Mouse (Mus musculus) heart, embryonic 12.5 days (tissue): ENCODE results near the gene Olfr47. TPM values are rescaled to one million over a fixed set of nuclear protein-coding genes. Genes with fewer than 3 reads are reported as not detected.
"Not testable (repeated sequence)": the region's sequence is repeated elsewhere in the genome, so short reads cannot be mapped to it uniquely, and the experiment has no call there.

Experiments
- ATAC-seq: fragments of 200-750 bp; cut with Nextera tagmentation; 2 replicates; pipeline ENCODE4 v1.8.0; 2017; ENCODE audit warnings: moderate TSS enrichment, moderate library complexity; ENCODE audit not compliant: insufficient number of reproducible peaks, low FRiP score
- H3K27ac ChIP-seq: fragments of 300-500 bp; sonication (generic); 2 replicates; pipeline ENCODE4 v1.5.1; 2016; ENCODE audit warnings: mild to moderate bottlenecking, moderate library complexity; ENCODE audit not compliant: poor library complexity, severe bottlenecking
- H3K27me3 ChIP-seq: fragments of 300-500 bp; sonication (generic); replicated peaks from 2 replicates; pipeline ENCODE4 v1.6.1; 2016; ENCODE audit warnings: mild to moderate bottlenecking, moderate library complexity
- H3K36me3 ChIP-seq: fragments of 300-500 bp; sonication (generic); 2 replicates; pipeline ENCODE4 v1.6.1; 2016; ENCODE audit warnings: mild to moderate bottlenecking, moderate library complexity
- H3K4me1 ChIP-seq: fragments of 300-500 bp; sonication (generic); replicated peaks from 2 replicates; pipeline ENCODE4 v1.6.1; 2016; ENCODE audit warnings: mild to moderate bottlenecking
- H3K4me2 ChIP-seq: fragments of 300-500 bp; sonication (generic); 2 replicates; pipeline ENCODE4 v1.6.1; 2016; ENCODE audit warnings: mild to moderate bottlenecking, moderate library complexity
- H3K4me3 ChIP-seq: fragments of 300-500 bp; sonication (generic); 2 replicates; pipeline ENCODE4 v1.5.1; 2016; ENCODE audit warnings: mild to moderate bottlenecking
- H3K9ac ChIP-seq: fragments of 300-500 bp; sonication (generic); 2 replicates; pipeline ENCODE4 v1.6.1; 2016; ENCODE audit warnings: mild to moderate bottlenecking, moderate library complexity
- H3K9me3 ChIP-seq: fragments of 300-500 bp; sonication (generic); replicated peaks from 2 replicates; pipeline ENCODE4 v1.6.1; 2016; ENCODE audit warnings: mild to moderate bottlenecking, moderate library complexity
- WGBS: fragments of 180-500 bp; shearing (Covaris S2); methylation state at CpG from one replicate; pipeline ENCODE4 v1.1.7; 2016; 5-methylcytosine and 5-hydroxymethylcytosine counted together
- polyA plus RNA-seq: library from polyadenylated mRNA; unstranded; fragments of >200 nt; fragmentation: Nextera tagmentation; extraction: Ambion mirVana; gene quantifications from 2 replicates; pipeline ENCODE4 v1.2.1, GENCODE M21; 2016

Gene Olfr47
- not detected in 2 replicates for polyA plus RNA-seq

GRCm38 (mm10) chr6:43231255-43231654, at the start of gene Olfr47:
Gene Olfr47 (plus strand): TSS chr6:43231529.
- H3K9ac ChIP-seq, H3K9me3 ChIP-seq, ATAC-seq, H3K27ac ChIP-seq, H3K4me2 ChIP-seq, H3K27me3 ChIP-seq, H3K36me3 ChIP-seq, H3K4me3 ChIP-seq, H3K4me1 ChIP-seq: not testable (repeated sequence)
- 75% methylated on average over 1 of the region's 1 CpGs for WGBS

- no peak overlapping the region for H3K9ac ChIP-seq
- no peaks in the 10 kb centered on the region for H3K27me3 ChIP-seq
- no peaks in the 10 kb centered on the region for H3K36me3 ChIP-seq
- no peak overlapping the region for H3K4me3 ChIP-seq
- no peak overlapping the region for H3K27ac ChIP-seq
- 81% methylated on average over 3 of the region's 3 CpGs for WGBS
- no peaks in the 10 kb centered on the region for H3K9me3 ChIP-seq
- ATAC-seq: no peak
- H3K4me1 ChIP-seq: no peaks in the 10 kb centered on the region
- no peak overlapping the region for H3K4me2 ChIP-seq
Measured at GRCm38 (mm10) chr6:43190986-43191385, 40.3 kb upstream of the Olfr47 start.

- no peaks in the 10 kb centered on the region for H3K4me1 ChIP-seq
- H3K4me2 ChIP-seq: no peak within 1 kb of the TSS
- no peaks in the 10 kb centered on the region for H3K27me3 ChIP-seq
- ATAC-seq: no peak
- no peaks in the 10 kb centered on the region for H3K36me3 ChIP-seq
- no peak within 1 kb of the TSS for H3K9ac ChIP-seq
- H3K4me3 ChIP-seq: no peak within 1 kb of the TSS
- no peaks in the 10 kb centered on the region for H3K9me3 ChIP-seq
- no peak within 1 kb of the TSS for H3K27ac ChIP-seq
Measured at GRCm38 (mm10) chr6:43196781-43197180, 34.5 kb upstream of the Olfr47 start, which contains the start of gene Olfr435. Gene Olfr435 (plus strand): TSS chr6:43197146.

GRCm38 (mm10) chr6:43198094-43198493, 33.2 kb upstream of the Olfr47 start:
- Histone ChIP-seq H3K36me3 (no peaks in the 10 kb centered on the region), H3K4me2 (no peak overlapping the region), H3K4me1 (no peaks in the 10 kb centered on the region), H3K27me3 (no peaks in the 10 kb centered on the region), H3K27ac (no peak overlapping the region), H3K4me3 (no peak overlapping the region), H3K9ac (no peak overlapping the region), H3K9me3 (no peaks in the 10 kb centered on the region)
- 55% methylated on average over 3 of the region's 3 CpGs for WGBS
- ATAC-seq: no peak

- no peaks in the 10 kb centered on the region for H3K27me3 ChIP-seq
- no peak overlapping the region for H3K4me2 ChIP-seq
- H3K36me3 ChIP-seq: no peaks in the 10 kb centered on the region
- no peak for ATAC-seq
- H3K4me1 ChIP-seq: no peaks in the 10 kb centered on the region
- no peak overlapping the region for H3K9ac ChIP-seq
- no peaks in the 10 kb centered on the region for H3K9me3 ChIP-seq
- no peak overlapping the region for H3K27ac ChIP-seq
- no peak overlapping the region for H3K4me3 ChIP-seq
Measured at GRCm38 (mm10) chr6:43202786-43203185, 28.5 kb upstream of the Olfr47 start.

- 49% methylated on average over 2 of the region's 2 CpGs for WGBS
- no peak for ATAC-seq
- Histone ChIP-seq H3K36me3 (no peaks in the 10 kb centered on the region), H3K4me2 (no peak overlapping the region), H3K27me3 (no peaks in the 10 kb centered on the region), H3K4me1 (no peaks in the 10 kb centered on the region), H3K27ac (no peak overlapping the region), H3K9ac (no peak overlapping the region), H3K4me3 (no peak overlapping the region), H3K9me3 (no peaks in the 10 kb centered on the region)
Measured at GRCm38 (mm10) chr6:43205355-43205754, 26.0 kb upstream of the Olfr47 start.

GRCm38 (mm10) chr6:43212873-43213272, 18.5 kb upstream of the Olfr47 start, which contains the start of gene Olfr434:
Gene Olfr434 (plus strand): TSS chr6:43213021.
- ATAC-seq, H3K4me1 ChIP-seq, H3K9me3 ChIP-seq, H3K36me3 ChIP-seq, H3K27me3 ChIP-seq, H3K27ac ChIP-seq, H3K4me2 ChIP-seq, H3K4me3 ChIP-seq, H3K9ac ChIP-seq: not testable (repeated sequence)

- H3K4me2 ChIP-seq: no peak overlapping the region
- H3K4me3 ChIP-seq: no peak overlapping the region
- H3K27ac ChIP-seq: no peak overlapping the region
- 12% methylated on average over 4 of the region's 4 CpGs for WGBS
- no peaks in the 10 kb centered on the region for H3K27me3 ChIP-seq
- no peaks in the 10 kb centered on the region for H3K9me3 ChIP-seq
- no peak for ATAC-seq
- no peaks in the 10 kb centered on the region for H3K36me3 ChIP-seq
- no peak overlapping the region for H3K9ac ChIP-seq
- no peaks in the 10 kb centered on the region for H3K4me1 ChIP-seq
Measured at GRCm38 (mm10) chr6:43242061-43242460, 10.7 kb downstream of the Olfr47 start.

GRCm38 (mm10) chr6:43247396-43247795, 16.1 kb downstream of the Olfr47 start:
- 62% methylated on average over 3 of the region's 3 CpGs for WGBS
- H3K36me3 ChIP-seq: no peaks in the 10 kb centered on the region
- H3K4me3 ChIP-seq: no peak overlapping the region

GRCm38 (mm10) chr6:43252994-43253393, 21.7 kb downstream of the Olfr47 start:
- ATAC-seq: no peak

More at GRCm38 (mm10) chr6:43247396-43247795, 16.1 kb downstream of the Olfr47 start:
- no peak overlapping the region for H3K27ac ChIP-seq
- H3K4me1 ChIP-seq: 0 out of 2 replicates have a peak, but pooled peaks cover 5% of the 10 kb centered on the region
- H3K9me3 ChIP-seq: no peaks in the 10 kb centered on the region
- H3K9ac ChIP-seq: no peak overlapping the region
- no peak overlapping the region for H3K4me2 ChIP-seq
- ATAC-seq: no peak
- H3K27me3 ChIP-seq: no peaks in the 10 kb centered on the region

GRCm38 (mm10) chr6:43254193-43254926, 23.0 kb downstream of the Olfr47 start:
- ATAC-seq: no peak
- H3K4me1 ChIP-seq: 0 out of 2 replicates have a peak, but pooled peaks cover 5% of the 10 kb centered on the region
- H3K27ac ChIP-seq: no peak overlapping the region
- H3K9me3 ChIP-seq: no peaks in the 10 kb centered on the region
- H3K27me3 ChIP-seq: no peaks in the 10 kb centered on the region
- no peak overlapping the region for H3K4me2 ChIP-seq
- 64% methylated on average over 7 of the region's 7 CpGs for WGBS
- no peaks in the 10 kb centered on the region for H3K36me3 ChIP-seq
- H3K4me3 ChIP-seq: no peak overlapping the region
- no peak overlapping the region for H3K9ac ChIP-seq

More at GRCm38 (mm10) chr6:43252994-43253393, 21.7 kb downstream of the Olfr47 start:
- Histone ChIP-seq H3K27ac (no peak overlapping the region), H3K9ac (no peak overlapping the region), H3K4me1 (0 out of 2 replicates have a peak, but pooled peaks cover 5% of the 10 kb centered on the region), H3K9me3 (no peaks in the 10 kb centered on the region), H3K4me3 (no peak overlapping the region), H3K27me3 (no peaks in the 10 kb centered on the region), H3K4me2 (no peak overlapping the region), H3K36me3 (no peaks in the 10 kb centered on the region)
- 58% methylated on average over 1 of the region's 1 CpGs for WGBS

GRCm38 (mm10) chr6:43260756-43261155, 29.4 kb downstream of the Olfr47 start:
- Histone ChIP-seq H3K4me2 (no peak overlapping the region), H3K27ac (no peak overlapping the region), H3K4me3 (no peak overlapping the region), H3K9ac (no peak overlapping the region), H3K27me3 (no peaks in the 10 kb centered on the region), H3K4me1 (no peaks in the 10 kb centered on the region), H3K36me3 (no peaks in the 10 kb centered on the region), H3K9me3 (no peaks in the 10 kb centered on the region)
- ATAC-seq: no peak
- 50% methylated on average over 2 of the region's 2 CpGs for WGBS
